Mouse (Mus musculus) adrenal gland, postnatal 10 days (tissue): ENCODE results near the gene En2. TPM values are rescaled to one million over a fixed set of nuclear protein-coding genes. Genes with fewer than 3 reads are reported as not detected.

ENCODE experiments used
- total RNA-seq, 2 experiments: library from RNA; stranded (reverse); gene quantifications; 2 replicates each; pipeline ENCODE4 v1.2.3; 2021

Gene En2
- total RNA-seq, 2 experiments from 2014 or later: not detected

Other genes starting within 250 kb of the En2 start
- gene Insig1, start 94.3 kb upstream of the En2 start, total RNA-seq: 10 to 100 TPM; 67.2 to 71.2 TPM
- gene Cnpy1, start 80.1 kb downstream of the En2 start, total RNA-seq: under 1 TPM; 0.09 to 0.15 TPM
- 10 to 100 TPM; 46.8 to 52.7 TPM for gene Rbm33, start 151.4 kb downstream of the En2 start, total RNA-seq